Mouse (Mus musculus) forebrain, embryonic 11.5 days (tissue): ENCODE results near the gene 1700029P11Rik. TPM values are rescaled to one million over a fixed set of nuclear protein-coding genes. Genes with fewer than 3 reads are reported as not detected.

ENCODE experiments used
- ATAC-seq: fragments of 200-750 bp; cut with Nextera tagmentation; replicated peaks from 2 replicates; pipeline ENCODE4 v1.8.0; 2017; ENCODE audit warnings: moderate TSS enrichment; ENCODE audit not compliant: low FRiP score
- DNase-seq: peaks from one replicate; pipeline ENCODE4 v3.0.0-alpha.2; 2017; ENCODE audit warnings: low spot score
- H3K27ac ChIP-seq: fragments of 300-500 bp; sonication (generic); 2 replicates; pipeline ENCODE4 v1.5.1; 2014; ENCODE audit warnings: low read depth, low read length
- H3K27me3 ChIP-seq: fragments of 300-500 bp; sonication (generic); 2 replicates; pipeline ENCODE4 v1.6.1; 2014; ENCODE audit warnings: mild to moderate bottlenecking, low read length, mixed read lengths; ENCODE audit not compliant: control insufficient read depth, insufficient read depth
- H3K36me3 ChIP-seq: fragments of 300-500 bp; sonication (generic); 2 replicates; pipeline ENCODE4 v1.6.1; 2014; ENCODE audit warnings: mild to moderate bottlenecking, low read length, moderate library complexity, mixed read lengths; ENCODE audit not compliant: control insufficient read depth, insufficient read depth
- H3K4me1 ChIP-seq: fragments of 300-500 bp; sonication (generic); replicated peaks from 2 replicates; pipeline ENCODE4 v1.6.1; 2014; ENCODE audit warnings: low read length, mixed read lengths; ENCODE audit not compliant: control insufficient read depth, insufficient read depth
- H3K4me2 ChIP-seq: fragments of 300-500 bp; sonication (generic); 2 replicates; pipeline ENCODE4 v1.6.1; 2014; ENCODE audit warnings: low read depth, mild to moderate bottlenecking, low read length, moderate library complexity, mixed read lengths; ENCODE audit not compliant: severe bottlenecking
- H3K4me3 ChIP-seq: fragments of 300-500 bp; sonication (generic); 2 replicates; pipeline ENCODE4 v1.5.1; 2014; ENCODE audit warnings: low read depth, low read length
- H3K9ac ChIP-seq: fragments of 300-500 bp; sonication (generic); 2 replicates; pipeline ENCODE4 v1.6.1; 2014; ENCODE audit warnings: low read length
- H3K9me3 ChIP-seq: fragments of 300-500 bp; sonication (generic); 2 replicates; pipeline ENCODE4 v1.6.1; 2016; ENCODE audit warnings: low read length, mixed read lengths; ENCODE audit not compliant: control insufficient read depth
- WGBS: fragments of 180-500 bp; shearing (Covaris S2); extraction: QIAGEN DNeasy Blood & Tissue Kit; methylation state at CpG from one replicate; pipeline ENCODE4 v1.1.7; 2014; 5-methylcytosine and 5-hydroxymethylcytosine counted together
- polyA plus RNA-seq: library from polyadenylated mRNA; unstranded; fragments of >200 nt; fragmentation: Nextera tagmentation; extraction: Ambion mirVana; gene quantifications from 2 replicates; pipeline ENCODE4 v1.2.1, GENCODE M21; 2014

1700029P11Rik gene
- not detected in 2 replicates for polyA plus RNA-seq

DNA sequence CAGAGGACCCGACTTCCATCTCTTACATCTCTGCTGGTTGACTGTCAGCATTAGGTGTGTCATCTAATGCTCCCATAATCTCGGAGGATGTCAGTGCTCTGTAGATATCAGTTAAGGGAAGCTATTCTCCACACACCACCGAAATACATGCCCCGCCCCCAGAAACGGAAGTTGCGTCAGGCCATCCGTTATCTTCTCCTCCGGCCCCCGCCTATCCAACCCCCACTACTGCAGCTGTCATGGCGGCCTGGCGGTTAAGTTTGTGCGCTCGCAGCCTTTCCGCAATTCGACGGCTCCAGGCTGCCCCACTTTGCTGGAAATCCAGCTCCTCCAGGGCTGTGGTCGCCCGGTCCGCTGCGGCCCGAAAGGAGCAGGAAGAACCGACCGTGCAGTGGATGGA is at the start of gene 1700029P11Rik:
Gene 1700029P11Rik (plus strand): TSS at position 220 of the 400 bp plus-strand sequence.
- H3K27me3 ChIP-seq = no peaks in the 10 kb centered on the region
- H3K4me2 ChIP-seq = no peak within 1 kb of the TSS
- no peaks in the 10 kb centered on the region for H3K9me3 ChIP-seq
- 95% methylated on average over 23 of the region's 23 CpGs for WGBS
- ATAC-seq (no peak), DNase-seq (no peak)
- H3K9ac ChIP-seq = no peak within 1 kb of the TSS
- H3K4me1 ChIP-seq = no peaks in the 10 kb centered on the region; the same call in 1 of the 2 replicates
- no peaks in the 10 kb centered on the region for H3K36me3 ChIP-seq
- H3K4me3 ChIP-seq = no peak within 1 kb of the TSS
- no peak within 1 kb of the TSS for H3K27ac ChIP-seq

- 41% methylated on average over 12 of the region's 12 CpGs for WGBS
- ATAC-seq = no peak
- H3K9ac ChIP-seq = peak overlapping the region; percentile 12; the same call in 1 of the 2 replicates
Observed at GRCm38 (mm10) chr15:81932951-81933470, 47.3 kb upstream of the 1700029P11Rik start.

GRCm38 (mm10) chr15:81933986-81934385 is 46.4 kb upstream of the 1700029P11Rik start:
- Histone ChIP-seq H3K4me2 (no peak overlapping the region), H3K9ac (no peak overlapping the region), H3K4me3 (no peak overlapping the region), H3K4me1 (peaks cover 12% of the 10 kb centered on the region), H3K27me3 (no peaks in the 10 kb centered on the region; the same call in 1 of the 2 replicates), H3K9me3 (no peaks in the 10 kb centered on the region), H3K27ac (no peak overlapping the region), H3K36me3 (no peaks in the 10 kb centered on the region)
- ATAC-seq (no peak), DNase-seq (no peak)
- 91% methylated on average over 1 of the region's 1 CpGs for WGBS

More at GRCm38 (mm10) chr15:81932951-81933470, 47.3 kb upstream of the 1700029P11Rik start:
- H3K4me1 ChIP-seq = peaks cover 12% of the 10 kb centered on the region
- H3K4me2 ChIP-seq = no peak overlapping the region
- H3K27ac ChIP-seq = no peak overlapping the region
- no peaks in the 10 kb centered on the region; the same call in 1 of the 2 replicates for H3K27me3 ChIP-seq
- no peaks in the 10 kb centered on the region for H3K9me3 ChIP-seq
- no peak overlapping the region for H3K4me3 ChIP-seq
- H3K36me3 ChIP-seq = no peaks in the 10 kb centered on the region
- no peak for DNase-seq

GRCm38 (mm10) chr15:81935869-81936637 is 44.3 kb upstream of the 1700029P11Rik start:
- 56% methylated on average over 7 of the region's 7 CpGs for WGBS
- Histone ChIP-seq H3K4me2 (peak overlapping the region; percentile 75), H3K4me1 (peaks cover 12% of the 10 kb centered on the region), H3K27ac (no peak overlapping the region), H3K4me3 (peak overlapping the region; percentile 39), H3K9ac (peak overlapping the region; percentile 61), H3K9me3 (no peaks in the 10 kb centered on the region), H3K36me3 (no peaks in the 10 kb centered on the region), H3K27me3 (no peaks in the 10 kb centered on the region; the same call in 1 of the 2 replicates)
- ATAC-seq (no peak), DNase-seq (no peak)

DNA sequence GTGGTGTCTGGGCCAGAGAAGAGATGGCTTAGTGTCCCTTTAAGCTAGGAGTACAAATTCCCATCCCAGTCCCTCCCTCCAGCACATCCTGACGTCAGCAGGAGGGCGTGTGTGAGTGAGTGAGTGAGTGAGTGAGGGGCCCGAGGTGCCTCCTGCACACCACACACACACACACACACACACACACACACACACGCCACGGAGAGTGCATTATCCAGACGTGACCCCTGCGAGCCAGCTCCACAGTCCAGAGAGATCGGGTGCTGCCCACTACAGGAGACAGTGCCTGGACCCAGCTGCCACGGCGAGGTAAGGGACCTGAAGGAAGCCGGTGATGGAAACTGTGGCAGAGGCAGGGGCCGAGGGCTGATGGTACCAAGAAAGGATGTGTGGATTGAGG is 43.7 kb upstream of the 1700029P11Rik start, which contains the start of gene Csdc2:
Gene Csdc2 (plus strand): TSS at position 81 of the 400 bp plus-strand sequence.
- H3K9me3 ChIP-seq = no peaks in the 10 kb centered on the region
- under 1% methylated on average over 12 of the region's 12 CpGs for WGBS
- H3K4me3 ChIP-seq = peak within 1 kb of the TSS; percentile 39
- no peak within 1 kb of the TSS for H3K27ac ChIP-seq
- H3K4me2 ChIP-seq = peak within 1 kb of the TSS; percentile 75
- no peaks in the 10 kb centered on the region for H3K36me3 ChIP-seq
- peak within 1 kb of the TSS; percentile 61 for H3K9ac ChIP-seq
- H3K4me1 ChIP-seq = peaks cover 12% of the 10 kb centered on the region
- no peaks in the 10 kb centered on the region; the same call in 1 of the 2 replicates for H3K27me3 ChIP-seq
- DNase-seq (peak; percentile 75), ATAC-seq (peak; percentile 56)

DNA sequence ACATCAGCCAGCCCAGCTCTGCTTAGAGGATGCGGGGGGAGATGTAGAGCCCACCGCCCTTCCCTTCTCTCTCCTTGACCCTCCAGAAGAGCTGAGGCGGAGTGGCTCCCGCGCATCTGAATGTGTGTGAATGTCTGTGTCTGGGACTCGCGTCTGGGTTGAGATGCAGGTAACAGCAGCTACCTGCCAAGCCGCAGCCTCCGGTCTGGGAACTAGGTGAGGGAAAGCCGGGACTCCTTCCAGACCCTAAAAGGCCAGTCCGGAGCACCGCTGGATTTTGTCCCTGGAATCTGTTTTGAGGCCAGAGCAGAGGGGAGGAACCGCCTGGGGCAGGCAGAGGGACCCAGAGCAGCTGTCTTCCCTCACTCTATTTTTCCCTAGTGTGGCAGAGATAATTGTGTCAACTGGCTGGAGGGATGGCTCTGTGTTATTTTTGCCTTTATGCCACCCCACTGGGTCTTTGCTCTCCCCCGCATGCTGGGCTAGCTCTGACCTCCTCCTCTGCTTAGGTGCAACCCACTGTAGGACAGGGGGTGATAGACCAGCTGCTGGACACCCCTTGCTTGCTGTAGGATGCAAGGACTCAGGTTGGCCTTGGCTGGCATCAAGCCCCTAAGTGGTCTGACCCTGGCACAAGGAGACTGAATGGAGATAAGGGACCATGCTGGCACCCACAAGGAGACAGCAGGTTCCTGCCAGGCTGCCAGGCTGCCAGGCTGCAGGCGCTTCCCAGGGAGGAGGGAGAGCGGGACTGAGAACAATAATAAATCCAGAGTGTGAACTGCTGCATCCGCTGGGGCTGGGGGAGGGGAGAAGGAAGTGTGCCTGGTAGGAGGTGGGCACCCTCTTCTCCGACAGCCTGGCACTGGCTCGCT is 43.0 kb upstream of the 1700029P11Rik start:
- ATAC-seq = no peak
- Histone ChIP-seq H3K9me3 (no peaks in the 10 kb centered on the region), H3K27ac (no peak overlapping the region), H3K27me3 (no peaks in the 10 kb centered on the region; the same call in 1 of the 2 replicates), H3K4me3 (peak overlapping the region; percentile 39), H3K36me3 (no peaks in the 10 kb centered on the region), H3K9ac (peak overlapping the region; percentile 61), H3K4me2 (peak overlapping the region; percentile 75), H3K4me1 (peaks cover 12% of the 10 kb centered on the region)
- WGBS = 7% methylated on average over 19 of the region's 19 CpGs
- peak; percentile 58 for DNase-seq

GRCm38 (mm10) chr15:81938246-81938645 is 42.1 kb upstream of the 1700029P11Rik start:
- DNase-seq (peak; percentile 74), ATAC-seq (peak; percentile 47)
- no peak overlapping the region for H3K9ac ChIP-seq

GRCm38 (mm10) chr15:81939157-81939715 is 41.1 kb upstream of the 1700029P11Rik start:
- no peak overlapping the region for H3K4me3 ChIP-seq
- 89% methylated on average over 10 of the region's 10 CpGs for WGBS
- no peaks in the 10 kb centered on the region for H3K36me3 ChIP-seq
- ATAC-seq (no peak), DNase-seq (no peak)
- no peak overlapping the region for H3K27ac ChIP-seq
- no peaks in the 10 kb centered on the region; the same call in 1 of the 2 replicates for H3K27me3 ChIP-seq
- H3K4me2 ChIP-seq = no peak overlapping the region
- no peaks in the 10 kb centered on the region for H3K9me3 ChIP-seq
- peaks cover 17% of the 10 kb centered on the region for H3K4me1 ChIP-seq
- no peak overlapping the region for H3K9ac ChIP-seq

More at GRCm38 (mm10) chr15:81938246-81938645, 42.1 kb upstream of the 1700029P11Rik start:
- H3K4me3 ChIP-seq = no peak overlapping the region
- WGBS = 23% methylated on average over 2 of the region's 2 CpGs
- H3K9me3 ChIP-seq = no peaks in the 10 kb centered on the region
- H3K27me3 ChIP-seq = no peaks in the 10 kb centered on the region; the same call in 1 of the 2 replicates
- no peak overlapping the region for H3K4me2 ChIP-seq
- no peak overlapping the region for H3K27ac ChIP-seq
- H3K4me1 ChIP-seq = peaks cover 13% of the 10 kb centered on the region
- H3K36me3 ChIP-seq = no peaks in the 10 kb centered on the region
